Mouse (Mus musculus) urinary bladder, postnatal 36 days (tissue): ENCODE results near the gene Bag2.

Experiments used
- DNase-seq, 2 experiments: peaks; one replicate each; pipeline ENCODE4 v3.0.0; 2022; ENCODE audit warnings: low spot score in 2 of 2, mixed read lengths in 1 of 2

Bag2 gene

GRCm38 (mm10) chr1:33757491-33758041 is at the start of gene Bag2:
Gene Bag2, minus strand, starts transcription at chr1:33757795.
- peak; percentile 56 to 64 for DNase-seq

GRCm38 (mm10) chr1:33803323-33803722 is 45.7 kb upstream of the Bag2 start:
- DNase-seq = no peak

- DNase-seq = no peak
These were observed 42.0 kb upstream of the Bag2 start for GRCm38 (mm10) chr1:33799620-33800019.

- no peak for DNase-seq
These were observed 30.9 kb upstream of the Bag2 start for GRCm38 (mm10) chr1:33788493-33788892.

- no peak for DNase-seq
These were observed 30.5 kb upstream of the Bag2 start for GRCm38 (mm10) chr1:33788072-33788471.

GRCm38 (mm10) chr1:33784561-33784960 is 27.0 kb upstream of the Bag2 start:
- no peak for DNase-seq

GRCm38 (mm10) chr1:33776175-33776611 is 18.6 kb upstream of the Bag2 start:
- no peak for DNase-seq

- DNase-seq = no peak
These were observed 14.5 kb upstream of the Bag2 start for GRCm38 (mm10) chr1:33772106-33772505.

GRCm38 (mm10) chr1:33771621-33772020 is 14.0 kb upstream of the Bag2 start:
- DNase-seq = no peak

GRCm38 (mm10) chr1:33768827-33769226 is 11.2 kb upstream of the Bag2 start:
- no peak for DNase-seq

- DNase-seq = no peak
These were observed 10.6 kb upstream of the Bag2 start for GRCm38 (mm10) chr1:33768091-33768787.

GRCm38 (mm10) chr1:33766520-33767508 is 9.2 kb upstream of the Bag2 start:
- no peak for DNase-seq

GRCm38 (mm10) chr1:33765468-33766080 is 8.0 kb upstream of the Bag2 start:
- DNase-seq = no peak

- DNase-seq = no peak
These were observed 6.2 kb upstream of the Bag2 start for GRCm38 (mm10) chr1:33763826-33764225.

- no peak for DNase-seq
These were observed 893 bp upstream of the Bag2 start for GRCm38 (mm10) chr1:33758488-33758887.

GRCm38 (mm10) chr1:33757033-33757413 is 572 bp downstream of the Bag2 start:
- DNase-seq = no peak

GRCm38 (mm10) chr1:33756258-33757032 is 1.1 kb downstream of the Bag2 start:
- no peak for DNase-seq

- no peak for DNase-seq
These were observed 1.8 kb downstream of the Bag2 start for GRCm38 (mm10) chr1:33755799-33756198.

- no peak for DNase-seq
These were observed 2.4 kb downstream of the Bag2 start for GRCm38 (mm10) chr1:33754965-33755735.

- no peak for DNase-seq
These were observed 3.5 kb downstream of the Bag2 start for GRCm38 (mm10) chr1:33754089-33754488.
